Mouse (Mus musculus) cerebral cortex, adult 2 months (tissue): ENCODE results near the gene Fndc5.

ENCODE experiments used
- WGBS: fragments of 180-500 bp; shearing (Covaris S2); methylation state at CpG from one replicate; pipeline ENCODE4 v1.1.7; 2018; 5-methylcytosine and 5-hydroxymethylcytosine counted together

Fndc5 gene

GRCm38 (mm10) chr4:129136579-129137391 lies at the start of gene Fndc5:
Gene Fndc5, plus strand, starts transcription at chr4:129136999.
- 2% methylated on average over 71 of the region's 80 CpGs for WGBS

GRCm38 (mm10) chr4:129087850-129088249 lies 48.9 kb upstream of the Fndc5 start:
- 71% methylated on average over 5 of the region's 5 CpGs for WGBS

DNA sequence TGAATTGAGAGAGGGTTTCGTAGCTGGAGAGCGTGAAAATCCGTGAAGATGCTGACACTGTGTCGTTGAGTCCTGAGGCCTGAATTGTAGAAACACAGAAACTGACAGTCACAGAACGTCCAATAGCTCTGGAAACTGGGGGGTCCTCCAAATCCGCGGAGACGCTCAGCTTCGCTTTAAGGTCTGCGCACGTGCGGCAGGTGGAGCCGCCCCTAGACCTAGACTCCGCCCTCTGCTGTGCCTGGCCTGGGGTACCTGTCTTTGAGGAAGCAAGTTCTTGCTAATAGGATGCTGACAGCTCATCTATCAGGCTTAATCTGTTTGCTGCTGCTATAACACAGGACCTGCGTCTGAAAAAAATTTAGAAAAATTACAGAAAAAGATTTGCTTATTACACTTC lies 41.5 kb upstream of the Fndc5 start:
- 40% methylated on average over 15 of the region's 15 CpGs for WGBS

DNA sequence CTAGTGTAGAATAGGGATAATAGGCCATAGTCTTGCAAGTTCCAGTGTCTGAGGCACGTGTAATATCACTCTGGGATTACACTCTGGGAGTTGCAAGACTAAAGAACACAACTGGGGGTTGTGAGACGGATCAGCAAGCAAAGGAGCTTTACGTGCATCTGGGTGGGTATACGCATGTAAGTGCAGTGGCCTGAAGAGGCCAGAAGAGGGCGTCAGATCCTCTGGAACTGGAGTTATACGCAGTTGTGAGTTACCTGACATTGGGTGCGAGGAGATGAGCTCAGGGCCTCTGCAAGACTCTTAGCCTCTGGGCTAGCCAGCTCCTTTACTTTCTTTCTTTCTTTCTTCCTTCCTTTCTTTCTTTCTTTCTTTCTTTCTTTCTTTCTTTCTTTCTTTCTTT lies 39.8 kb upstream of the Fndc5 start:
- WGBS: 87% methylated on average over 7 of the region's 7 CpGs

- 87% methylated on average over 14 of the region's 14 CpGs for WGBS
Measured at GRCm38 (mm10) chr4:129102133-129102829, 34.5 kb upstream of the Fndc5 start.

DNA sequence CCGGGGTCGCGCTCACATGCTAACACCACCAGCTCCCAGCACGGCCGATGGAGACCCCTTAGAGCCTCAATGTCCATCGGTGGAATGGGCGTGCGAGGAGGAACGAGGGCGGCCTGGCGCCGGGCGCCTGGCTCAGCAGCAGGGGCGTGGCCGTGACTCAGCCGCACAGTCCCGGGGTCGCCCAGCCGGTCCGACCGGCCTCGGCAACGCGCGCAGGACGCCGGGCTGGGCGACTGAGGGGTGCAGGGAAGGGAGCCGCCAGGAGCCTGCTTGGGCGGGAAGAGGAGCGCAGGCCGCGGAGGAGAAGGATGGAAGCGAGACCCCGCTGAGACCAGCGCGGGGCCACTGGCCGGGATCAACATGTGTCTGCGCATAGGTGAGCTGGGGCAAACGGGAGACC lies 31.4 kb upstream of the Fndc5 start, which contains the start of gene Tmem54:
Gene Tmem54 (plus strand): TSS at position 193 of the 400 bp plus-strand sequence.
- WGBS: 7% methylated on average over 40 of the region's 40 CpGs

GRCm38 (mm10) chr4:129106073-129106472 lies 30.7 kb upstream of the Fndc5 start:
- WGBS: 51% methylated on average over 9 of the region's 9 CpGs

- 59% methylated on average over 10 of the region's 10 CpGs for WGBS
Measured at GRCm38 (mm10) chr4:129107348-129107899, 29.4 kb upstream of the Fndc5 start.

GRCm38 (mm10) chr4:129108624-129109023 lies 28.2 kb upstream of the Fndc5 start:
- 61% methylated on average over 7 of the region's 7 CpGs for WGBS

GRCm38 (mm10) chr4:129110804-129111203 lies 26.0 kb upstream of the Fndc5 start:
- WGBS: 88% methylated on average over 6 of the region's 6 CpGs

- WGBS: 53% methylated on average over 11 of the region's 11 CpGs
Measured at GRCm38 (mm10) chr4:129111350-129111749, 25.4 kb upstream of the Fndc5 start.

- WGBS: 41% methylated on average over 13 of the region's 13 CpGs
Measured at GRCm38 (mm10) chr4:129112231-129112630, 24.6 kb upstream of the Fndc5 start.

DNA sequence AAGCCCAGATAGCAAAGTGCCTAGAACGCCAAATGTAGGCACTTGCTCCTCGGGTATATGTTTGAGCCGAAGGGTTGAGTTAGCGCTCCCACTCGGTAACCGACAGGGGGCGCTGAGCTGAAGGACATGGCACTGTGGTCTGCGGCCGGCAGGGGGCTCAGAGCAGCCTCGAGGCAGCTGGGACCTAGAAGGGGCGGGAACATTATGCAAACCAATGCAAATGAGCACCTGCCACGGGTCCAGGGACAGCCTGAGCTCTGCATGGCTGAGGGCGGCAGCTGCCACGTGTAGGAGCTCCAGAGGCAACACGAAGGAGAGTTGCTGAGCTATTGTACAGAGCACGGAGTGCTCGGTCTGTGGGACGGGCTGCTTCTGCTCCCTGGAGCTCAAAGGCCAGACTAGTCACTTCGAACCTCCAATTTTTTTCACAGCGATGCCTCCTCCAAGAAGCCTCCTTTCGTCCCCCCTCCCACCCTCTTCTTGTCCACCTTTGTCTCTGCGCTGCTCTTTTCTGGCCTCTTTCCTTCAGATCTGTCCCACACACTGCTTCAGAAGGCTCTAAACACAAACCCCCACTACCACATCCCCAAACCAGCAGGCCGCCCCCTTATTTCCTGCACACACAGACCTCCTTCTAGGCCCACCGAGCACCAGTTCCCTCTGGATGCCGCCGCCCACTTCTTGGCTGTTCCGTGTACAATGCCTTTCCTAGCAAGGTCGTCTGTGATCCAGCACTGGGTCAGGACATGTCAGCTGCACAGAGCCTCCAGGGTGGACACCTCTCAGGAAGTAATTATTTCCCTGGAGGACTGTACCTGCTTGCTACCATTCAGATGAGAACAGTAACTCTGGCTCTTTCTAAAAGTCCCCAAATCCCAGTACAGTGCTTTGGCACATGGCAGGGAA lies 23.5 kb upstream of the Fndc5 start:
- WGBS: 19% methylated on average over 28 of the region's 28 CpGs

DNA sequence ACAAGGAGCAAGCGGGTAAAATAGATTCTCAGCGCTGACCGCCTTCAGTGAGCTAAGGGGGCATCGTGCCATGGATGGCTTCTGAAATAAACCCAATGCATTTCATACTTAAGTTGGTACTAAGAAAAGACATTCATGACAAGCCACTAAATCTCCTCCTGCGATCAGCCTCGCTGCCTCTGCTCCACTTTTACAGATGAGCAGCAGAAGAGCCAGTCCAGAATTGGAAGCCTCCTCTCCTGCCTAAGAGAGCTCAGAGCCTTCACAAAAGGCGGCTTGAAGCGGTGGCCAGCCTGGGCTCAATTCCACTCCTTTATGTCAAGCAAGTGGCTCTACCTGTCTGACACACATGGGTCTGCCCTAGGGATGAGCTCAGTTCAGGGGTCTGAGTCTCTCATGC lies 20.1 kb upstream of the Fndc5 start:
- WGBS: 62% methylated on average over 8 of the region's 8 CpGs

- WGBS: 81% methylated on average over 14 of the region's 14 CpGs
Measured at GRCm38 (mm10) chr4:129117720-129118510, 18.9 kb upstream of the Fndc5 start.

- WGBS: 50% methylated on average over 10 of the region's 10 CpGs
Measured at GRCm38 (mm10) chr4:129119708-129120107, 17.1 kb upstream of the Fndc5 start.

- WGBS: 2% methylated on average over 51 of the region's 59 CpGs
Measured at GRCm38 (mm10) chr4:129120520-129121445, 16.0 kb upstream of the Fndc5 start.

DNA sequence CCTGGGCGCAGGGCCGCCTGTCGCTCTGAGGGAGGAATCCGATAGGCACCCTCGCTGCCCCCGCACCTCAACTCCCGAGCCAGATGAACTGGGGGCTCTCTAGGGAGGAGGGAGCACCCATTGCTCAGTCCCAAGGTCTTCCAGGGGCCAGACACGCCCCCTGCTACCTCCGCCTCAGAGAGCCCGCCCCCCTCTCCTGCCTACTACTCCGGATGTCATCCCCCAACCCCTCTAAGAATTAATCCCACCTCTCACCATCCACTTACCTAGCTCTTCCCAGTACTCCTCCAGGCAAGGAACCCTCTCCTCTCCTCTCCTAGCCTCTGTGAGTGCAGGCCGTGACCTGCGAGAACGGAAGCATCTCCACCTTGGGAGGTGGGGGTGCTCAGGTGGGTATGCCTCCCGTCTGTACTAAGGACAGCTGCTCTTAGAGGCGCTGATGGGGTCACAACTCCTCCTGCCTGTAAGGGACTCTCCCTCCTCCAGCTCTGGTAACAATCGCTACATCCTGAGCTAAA lies 15.2 kb upstream of the Fndc5 start, which contains the start of gene Hpca:
Gene Hpca (minus strand): TSS at position 468 of the 518 bp plus-strand sequence.
- 2% methylated on average over 17 of the region's 17 CpGs for WGBS

DNA sequence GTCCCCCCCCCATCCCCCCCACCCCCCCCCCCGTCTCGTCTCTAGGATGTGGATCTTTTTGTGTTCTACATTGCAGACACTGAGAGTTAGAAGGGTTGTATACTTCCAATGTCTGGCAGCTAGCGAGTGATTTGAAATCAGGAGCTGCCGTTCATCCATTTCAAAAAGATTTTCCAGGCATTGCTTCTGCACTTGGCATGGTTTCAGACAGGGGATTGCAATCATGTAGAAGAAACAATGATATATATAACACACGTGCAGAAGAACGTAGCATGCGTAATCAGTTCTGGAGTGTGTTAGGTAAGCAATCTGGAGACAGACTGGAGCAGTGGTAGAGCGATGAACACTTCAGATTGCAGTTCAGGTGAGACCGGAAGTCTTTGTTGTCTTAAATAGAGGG lies 14.7 kb upstream of the Fndc5 start:
- WGBS: 16% methylated on average over 9 of the region's 9 CpGs
